Mouse (Mus musculus) adrenal gland, adult (tissue): ENCODE measurements around the gene Ppp1r10.

Experiments used
- DNase-seq, 2 experiments: peaks; one replicate each; pipeline ENCODE4 v3.0.0; 2022 to 2023; ENCODE audit warnings: low spot score in 1 of 2; ENCODE audit not compliant: inconsistent age in 2 of 2

Ppp1r10 gene

GRCm38 (mm10) chr17:35900636-35901035, 15.6 kb upstream of the Ppp1r10 start:
- DNase-seq: no peak

- no peak for DNase-seq
Measured at GRCm38 (mm10) chr17:35903343-35903991, 12.8 kb upstream of the Ppp1r10 start.

- no peak for DNase-seq
Measured at GRCm38 (mm10) chr17:35903992-35904355, 12.3 kb upstream of the Ppp1r10 start.

GRCm38 (mm10) chr17:35905587-35905986, 10.6 kb upstream of the Ppp1r10 start:
- no peak for DNase-seq

- no peak for DNase-seq
Measured at GRCm38 (mm10) chr17:35907609-35908008, 8.6 kb upstream of the Ppp1r10 start.

- no peak for DNase-seq
Measured at GRCm38 (mm10) chr17:35909186-35909918, 6.9 kb upstream of the Ppp1r10 start.

GRCm38 (mm10) chr17:35909919-35910369, 6.3 kb upstream of the Ppp1r10 start, which contains the start of gene Atat1:
Atat1 (minus strand) TSS chr17:35910075.
- peak; percentile 96 to 99 for DNase-seq

GRCm38 (mm10) chr17:35914975-35915374, 1.3 kb upstream of the Ppp1r10 start:
- no peak for DNase-seq

- peak; percentile 47 to 78 for DNase-seq
Measured at GRCm38 (mm10) chr17:35915538-35916296, 517 bp upstream of the Ppp1r10 start.

- no peak for DNase-seq
Measured at GRCm38 (mm10) chr17:35917143-35917462, 869 bp downstream of the Ppp1r10 start.

GRCm38 (mm10) chr17:35917463-35918251, 1.4 kb downstream of the Ppp1r10 start:
- peak; percentile 36 to 81 for DNase-seq

- DNase-seq: peak; percentile 53 to 89
Measured at GRCm38 (mm10) chr17:35918276-35919059, 2.2 kb downstream of the Ppp1r10 start.

GRCm38 (mm10) chr17:35919060-35919715, 3.0 kb downstream of the Ppp1r10 start:
- DNase-seq: peak; percentile 97 to 98

- peak in 1 of 2 experiments; percentile 67 for DNase-seq
Measured at GRCm38 (mm10) chr17:35919864-35920301, 3.6 kb downstream of the Ppp1r10 start.

- peak in 1 of 2 experiments; percentile 58 for DNase-seq
Measured at GRCm38 (mm10) chr17:35920384-35920783, 4.2 kb downstream of the Ppp1r10 start.

- peak in 1 of 2 experiments; percentile 77 for DNase-seq
Measured at GRCm38 (mm10) chr17:35920862-35921562, 4.8 kb downstream of the Ppp1r10 start.

- no peak for DNase-seq
Measured at GRCm38 (mm10) chr17:35921710-35922109, 5.5 kb downstream of the Ppp1r10 start.

- DNase-seq: no peak
Measured at GRCm38 (mm10) chr17:35922566-35922965, 6.3 kb downstream of the Ppp1r10 start.

GRCm38 (mm10) chr17:35923281-35923680, 7.0 kb downstream of the Ppp1r10 start:
- no peak for DNase-seq
